Mouse (Mus musculus): Measurements from ENCODE around the gene Tfip11.
A peak's percentile ranks its signal among the peaks of the same experiment; 100 is the strongest.

Gene Tfip11

DNA sequence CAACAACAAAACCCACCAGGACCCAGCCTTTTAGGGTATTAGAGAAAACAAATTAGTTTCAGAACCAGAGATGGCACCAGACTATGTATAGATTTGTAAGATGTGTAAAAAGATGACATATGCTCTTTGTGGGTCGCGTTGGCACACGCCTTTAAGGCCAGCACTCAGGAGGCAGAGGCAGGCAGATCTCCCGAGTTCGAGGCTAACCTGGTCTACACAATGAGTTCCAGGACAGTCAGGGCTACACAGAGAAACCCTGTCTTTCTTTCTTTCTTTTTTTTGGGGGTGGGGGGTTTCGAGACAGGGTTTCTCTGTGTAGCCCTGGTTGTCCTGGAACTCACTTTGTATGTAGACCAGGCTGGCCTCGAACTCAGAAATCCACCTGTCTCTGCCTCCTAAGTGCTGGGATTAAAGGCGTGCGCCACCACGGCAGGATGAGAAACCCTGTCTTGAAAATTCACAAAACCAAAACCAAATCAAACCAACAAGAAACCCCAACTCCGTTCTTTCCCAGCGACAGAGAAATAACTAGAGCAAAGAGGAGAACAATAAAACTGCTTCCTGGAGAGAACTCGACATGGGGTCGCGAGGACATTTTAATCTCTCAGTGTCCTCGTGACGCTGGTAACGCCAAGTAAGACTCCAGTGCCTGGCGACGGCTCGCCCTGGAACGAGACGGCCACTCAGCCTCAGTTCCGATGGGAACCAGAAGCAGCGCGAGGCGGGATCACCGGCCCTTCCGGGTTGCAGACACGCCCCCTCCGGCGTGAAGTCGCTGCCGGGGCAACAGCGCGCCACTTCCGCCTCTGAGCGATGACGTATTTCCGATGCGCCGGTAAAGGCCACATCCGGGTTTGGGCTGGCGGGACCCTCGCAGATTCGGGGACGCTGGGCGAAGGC is at the start of gene Tfip11:
Gene Tfip11, plus strand, starts transcription at position 813 of the 900 bp plus-strand sequence.
- DNase-seq (ENCODE audit: low read depth, low spot score) = peak; percentile 92

DNA sequence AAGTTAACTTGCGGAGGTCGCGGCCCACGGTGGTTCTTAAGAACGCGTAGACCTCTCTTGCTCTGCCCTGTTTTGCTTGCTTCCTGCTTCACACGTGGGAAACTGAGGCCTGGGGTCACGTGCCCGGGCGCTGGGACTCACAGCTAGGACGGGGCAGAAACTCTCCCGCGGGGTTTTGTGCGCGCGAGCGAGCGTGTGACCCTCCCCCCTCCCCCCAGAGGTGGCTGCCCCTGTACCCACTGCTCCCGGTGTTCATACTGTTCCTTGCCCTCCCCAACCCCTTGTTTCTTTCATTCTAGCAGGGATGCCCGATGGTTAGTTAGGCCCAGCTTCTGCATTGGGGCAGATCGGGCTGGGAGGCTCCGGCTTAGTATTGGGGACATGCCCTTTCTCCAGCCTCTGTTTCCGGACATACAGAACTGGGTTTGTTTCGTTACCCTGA is 49.2 kb upstream of the Tfip11 start:
- DNase-seq (ENCODE audit: low read depth, low spot score) = no peak

DNA sequence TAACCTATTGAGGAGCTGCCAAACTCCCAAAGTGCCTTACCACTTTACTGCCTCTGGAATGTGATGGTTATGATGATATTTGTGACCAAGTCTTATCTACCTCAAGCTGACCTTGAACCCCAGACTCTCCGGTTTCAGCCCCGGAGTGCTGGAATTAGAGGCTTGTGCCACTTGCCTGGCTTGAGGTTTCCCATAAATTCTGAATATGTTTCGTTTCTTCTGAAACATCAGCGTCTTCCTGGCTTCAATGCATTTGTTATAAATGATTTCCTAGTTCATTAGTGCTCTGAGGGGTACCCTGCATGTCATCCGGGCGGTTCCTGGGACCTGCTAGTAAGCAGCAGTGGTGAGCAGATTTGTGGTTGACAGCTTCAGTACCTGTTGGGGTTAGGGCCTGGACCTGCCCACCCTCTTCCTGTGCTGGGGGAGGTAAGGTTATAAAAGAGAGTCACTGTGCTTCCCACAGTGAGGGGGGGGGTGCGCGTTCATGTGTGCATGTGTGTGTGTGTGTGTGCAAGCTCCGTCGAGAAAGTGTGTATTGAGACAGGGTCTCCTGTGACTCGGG is 48.2 kb upstream of the Tfip11 start:
- no peak for DNase-seq (ENCODE audit: low read depth, low spot score)

DNA sequence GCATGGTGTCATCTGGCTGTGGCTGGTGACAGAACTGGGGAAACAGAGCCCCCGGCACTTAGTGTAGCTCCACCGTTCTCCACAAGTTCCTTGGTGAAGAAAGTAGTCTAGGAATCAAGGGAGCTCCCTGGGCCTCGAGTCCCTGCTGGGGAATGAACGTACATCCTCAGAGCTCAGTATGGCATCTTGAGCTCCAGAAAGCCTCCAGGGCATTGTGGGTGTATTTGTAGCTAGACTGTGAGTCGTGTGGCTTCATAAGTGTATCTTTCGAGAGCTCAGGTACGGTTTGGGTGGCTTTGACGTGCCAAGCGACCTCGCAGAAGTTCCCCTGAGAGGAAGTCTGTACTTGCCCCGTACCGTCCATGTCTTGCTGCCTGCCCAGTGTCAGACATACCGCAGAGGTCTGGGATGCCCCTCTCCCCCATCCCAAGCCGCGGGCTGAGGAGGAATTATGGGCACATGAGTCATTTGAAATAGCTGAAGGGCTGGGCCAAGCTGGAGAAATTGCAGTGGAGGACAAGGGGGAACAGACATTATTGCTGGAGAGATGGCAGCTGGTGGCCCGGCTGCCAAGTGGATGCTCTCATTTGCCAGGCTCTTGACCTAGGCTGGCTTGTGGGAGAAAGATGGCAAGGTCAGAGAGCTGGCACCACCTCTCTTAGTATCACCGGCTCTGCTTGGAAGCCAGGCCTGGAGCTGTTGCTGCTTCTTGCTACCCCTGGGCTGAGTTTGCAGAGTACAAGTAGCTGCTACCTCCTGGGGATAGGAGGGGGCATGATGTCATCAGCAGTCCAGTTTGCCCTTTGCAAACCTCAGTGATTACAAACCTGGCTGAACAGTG is 46.8 kb upstream of the Tfip11 start:
- DNase-seq (ENCODE audit: low read depth, low spot score) = no peak

DNA sequence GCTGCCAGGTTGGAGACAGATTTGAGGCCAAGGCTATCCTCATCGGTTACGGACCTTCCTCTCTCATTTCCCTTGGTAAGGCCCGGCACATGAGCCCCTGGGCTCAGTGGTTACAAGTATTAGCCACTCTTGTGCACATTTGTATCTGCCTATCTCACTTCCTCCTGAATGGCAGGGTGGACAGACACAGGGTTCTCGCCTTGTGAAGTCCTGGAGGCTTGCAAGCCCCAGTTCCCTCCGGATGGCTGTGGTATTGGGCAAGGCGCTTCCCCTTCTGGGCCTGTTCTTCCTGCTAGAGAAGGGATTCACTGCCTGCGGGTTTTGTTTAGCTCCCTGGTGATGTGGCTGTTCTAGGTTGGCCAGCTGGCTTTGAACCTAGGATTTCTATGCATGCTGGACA is 46.0 kb upstream of the Tfip11 start:
- DNase-seq (ENCODE audit: low read depth, low spot score) = no peak

DNA sequence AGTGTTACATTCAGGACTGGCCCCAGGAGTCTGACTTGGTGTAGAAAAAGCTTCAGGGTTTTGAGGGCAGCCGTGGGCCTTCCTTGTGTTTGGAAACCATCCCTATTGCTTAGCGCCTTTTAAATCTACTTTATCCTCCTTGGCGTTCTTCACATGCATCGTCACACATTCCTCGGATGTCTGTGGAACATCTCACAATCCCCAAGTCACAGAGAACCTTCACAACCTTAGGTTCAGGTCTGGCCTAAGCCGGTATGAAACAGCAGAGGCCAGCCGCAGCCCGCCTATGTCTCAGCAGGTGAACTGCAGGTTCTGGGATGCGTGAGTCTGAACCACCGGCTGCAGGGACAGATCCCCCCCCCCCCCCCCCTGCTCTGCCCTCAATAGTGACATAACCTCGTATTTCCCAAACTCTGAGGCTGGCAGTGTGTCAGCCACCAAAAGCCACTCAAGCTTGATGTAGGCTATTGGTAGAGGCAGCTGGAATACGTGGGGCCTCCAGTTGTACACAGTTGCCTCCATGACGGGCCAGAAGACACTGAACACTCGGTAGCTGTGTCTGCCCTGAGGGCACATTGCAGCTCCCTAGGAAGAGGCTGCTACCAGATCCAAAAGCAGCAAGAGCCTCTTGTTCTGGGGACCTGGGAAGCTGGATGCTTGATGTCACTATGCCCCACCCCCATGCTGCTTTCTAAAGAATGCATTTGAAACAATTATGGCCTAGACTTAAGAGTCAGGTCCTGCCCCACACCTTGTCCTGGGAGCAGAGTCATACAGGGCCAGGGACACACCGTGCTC is 45.1 kb upstream of the Tfip11 start:
- DNase-seq (ENCODE audit: low read depth, low spot score) = no peak

DNA sequence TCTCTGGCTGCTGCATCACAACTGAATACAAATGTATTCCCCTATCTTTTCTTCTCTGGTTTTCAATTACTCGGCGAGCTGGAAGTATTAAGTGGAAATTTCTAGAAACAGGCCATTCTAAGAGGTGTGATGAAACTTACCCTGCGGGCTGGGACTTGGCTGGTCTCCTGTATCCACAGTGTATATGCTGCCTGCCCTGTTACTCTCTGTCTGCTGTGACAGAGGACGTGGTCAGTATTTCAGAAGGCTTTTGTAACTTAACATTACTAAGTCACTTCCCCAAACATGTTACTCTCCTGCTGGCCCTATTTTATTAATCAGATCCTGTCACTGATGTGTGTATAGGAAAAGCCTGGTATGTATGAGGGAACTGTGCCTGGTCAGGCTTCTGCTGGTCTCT is 44.5 kb upstream of the Tfip11 start:
- DNase-seq (ENCODE audit: low read depth, low spot score) = no peak

DNA sequence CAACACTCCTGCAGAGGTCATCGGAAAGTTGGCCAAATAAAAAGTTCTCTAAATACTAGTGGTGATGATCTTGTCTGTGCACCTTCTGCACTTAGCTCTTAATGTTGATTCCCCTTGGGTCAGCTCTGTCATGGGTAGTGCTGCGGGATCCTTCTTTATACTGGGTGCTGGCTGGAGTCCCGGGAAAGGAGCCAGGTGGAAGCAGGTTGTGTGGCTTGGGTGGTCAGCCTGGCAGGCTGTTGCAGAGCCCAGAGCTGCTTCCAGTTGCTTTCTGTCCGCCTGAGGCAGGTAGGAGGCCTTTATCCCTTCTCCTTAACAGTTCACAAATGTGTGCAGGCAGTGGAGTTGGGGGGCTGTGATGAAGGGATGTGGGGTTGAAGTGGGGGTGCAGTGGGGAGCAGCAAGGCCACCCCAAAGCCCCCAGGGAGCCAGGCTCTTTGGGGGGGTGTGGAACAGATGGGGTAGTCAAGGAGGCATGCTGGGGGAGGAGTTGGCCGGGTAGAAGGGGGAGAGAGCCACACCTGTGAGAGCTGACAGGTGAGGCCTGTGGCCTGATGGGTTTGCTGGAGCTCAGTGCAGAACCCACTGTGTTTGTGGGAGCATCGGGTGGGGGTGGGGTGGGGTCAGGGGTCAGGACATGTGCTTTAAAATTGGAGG is 43.9 kb upstream of the Tfip11 start:
- no peak for DNase-seq (ENCODE audit: low read depth, low spot score)

DNA sequence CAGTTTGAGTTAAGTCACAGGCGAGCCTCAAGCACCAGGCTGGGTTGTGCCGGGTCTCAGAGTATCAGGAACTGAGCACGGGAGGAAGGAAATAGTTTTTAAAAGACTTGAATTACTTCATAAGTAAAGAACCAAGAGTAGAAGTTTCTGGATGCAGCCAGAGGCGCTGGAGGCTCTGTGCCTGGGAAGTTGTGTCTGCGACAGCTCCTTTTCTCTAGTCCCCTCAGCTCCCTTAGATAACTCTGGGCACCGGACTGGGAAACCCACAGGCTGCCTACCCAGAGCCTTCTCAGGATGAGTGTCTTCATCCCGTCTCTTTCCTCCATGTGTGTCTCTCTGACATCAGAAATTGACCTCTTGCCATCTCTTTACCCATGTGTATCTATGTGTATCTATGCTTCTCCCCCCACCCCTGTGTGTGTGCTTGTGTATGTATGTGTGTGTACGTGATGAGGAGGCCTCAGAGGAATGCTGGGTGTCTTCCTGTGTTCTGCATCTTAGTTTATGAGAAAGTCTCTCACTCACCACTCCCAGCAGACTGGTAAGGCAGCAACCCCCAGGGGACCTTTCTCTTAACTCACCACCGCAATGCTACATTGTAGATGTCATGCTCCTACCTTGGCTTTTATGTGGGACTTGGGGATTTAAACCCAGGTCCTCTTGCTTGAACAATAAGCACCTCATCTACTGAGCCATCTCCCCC is 43.2 kb upstream of the Tfip11 start:
- DNase-seq (ENCODE audit: low read depth, low spot score) = no peak

DNA sequence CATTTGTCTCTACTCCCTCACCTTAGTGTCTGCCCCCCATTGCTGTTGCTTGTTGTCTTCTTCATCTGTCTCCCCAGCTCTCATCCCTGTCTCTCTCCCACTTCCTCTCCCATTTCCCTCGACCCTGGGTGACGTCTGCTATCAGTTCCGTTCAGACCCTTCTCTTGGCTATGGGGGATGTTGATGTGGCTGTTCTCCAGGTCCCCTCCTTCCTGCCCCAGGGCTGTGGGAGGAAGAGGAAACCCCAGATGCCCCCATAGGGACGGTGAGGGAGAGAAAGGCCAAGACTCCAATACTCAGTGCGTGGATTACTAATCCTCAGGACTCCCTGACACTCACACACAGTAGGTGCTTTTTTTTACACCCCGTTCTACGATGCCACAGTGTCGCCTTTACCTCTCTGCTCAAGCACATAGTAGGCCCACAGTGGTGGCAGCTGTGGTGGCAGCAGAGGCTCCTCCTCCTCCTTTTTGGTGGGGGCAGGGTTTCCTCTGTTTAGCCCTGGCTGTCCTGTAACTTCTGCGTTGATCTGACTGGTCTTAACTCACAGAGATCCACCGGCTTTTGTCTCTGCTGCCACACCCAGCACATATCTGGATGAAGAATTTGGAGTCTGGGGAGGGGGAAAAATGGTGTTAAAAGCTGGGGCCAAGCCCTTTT is 42.5 kb upstream of the Tfip11 start:
- DNase-seq (ENCODE audit: low read depth, low spot score) = no peak

DNA sequence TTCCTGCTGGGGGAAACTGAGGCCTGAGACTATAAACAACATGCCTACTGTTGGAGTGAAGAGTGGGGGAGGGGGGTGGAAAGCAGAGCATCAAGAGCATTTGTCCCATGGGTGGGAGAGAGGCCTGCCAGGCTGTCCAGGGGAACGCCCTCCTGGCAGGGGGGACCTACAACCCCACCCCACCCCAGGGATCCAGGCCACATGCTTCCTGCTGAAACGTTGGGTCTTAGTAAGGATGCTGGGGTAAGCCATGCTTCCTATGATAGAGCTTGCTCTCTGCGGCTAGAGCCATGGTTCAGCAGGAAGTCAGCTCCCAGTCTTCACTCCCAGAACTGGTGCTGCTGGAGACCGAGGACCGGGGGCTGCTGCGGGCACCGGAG is 42.0 kb upstream of the Tfip11 start:
- no peak for DNase-seq (ENCODE audit: low read depth, low spot score)

DNA sequence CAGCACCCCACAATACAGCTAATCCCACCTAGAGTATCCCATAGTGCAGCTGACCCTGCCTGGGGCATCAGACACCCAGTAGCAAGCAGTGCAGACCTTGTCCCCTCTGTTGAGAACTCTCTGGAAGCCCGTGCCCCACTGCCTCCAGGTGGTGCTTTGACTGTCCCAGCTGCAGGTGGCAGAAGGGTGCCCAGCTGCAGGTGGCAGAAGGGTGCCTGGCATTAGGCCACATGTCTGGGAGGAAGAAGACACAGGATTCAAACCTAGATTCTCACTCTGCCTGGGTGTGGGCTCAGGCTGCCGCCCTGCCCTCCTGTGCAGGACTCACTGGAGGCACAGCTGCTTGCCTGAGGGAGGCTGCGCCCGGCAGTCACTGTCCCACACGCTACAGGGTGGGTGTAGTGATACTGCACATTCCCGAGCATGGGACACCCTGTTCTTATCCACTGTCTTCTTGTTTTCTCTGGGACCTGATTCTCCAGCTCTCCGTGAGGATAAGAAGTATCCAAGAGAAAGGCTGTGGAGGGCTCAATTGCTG is 40.5 kb upstream of the Tfip11 start:
- no peak for DNase-seq (ENCODE audit: low read depth, low spot score)

DNA sequence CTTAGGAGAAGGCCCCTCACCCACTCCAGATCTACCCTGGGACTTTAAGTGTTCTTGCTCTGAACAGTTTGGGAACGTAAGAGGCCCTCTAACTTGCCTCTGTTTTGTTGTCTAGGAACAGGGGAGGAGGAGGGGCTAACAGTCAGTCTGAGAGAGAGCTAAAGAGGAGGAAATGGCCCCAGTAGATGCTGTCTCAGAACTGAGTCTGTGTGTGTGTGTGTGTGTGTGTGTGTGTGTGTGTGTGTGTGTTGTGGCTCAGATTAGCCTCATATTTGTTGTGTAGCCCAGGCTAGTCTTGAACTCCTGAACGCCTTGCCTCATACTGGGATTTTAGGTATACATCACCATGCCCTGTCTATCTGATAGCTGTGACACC is 39.6 kb upstream of the Tfip11 start:
- no peak for DNase-seq (ENCODE audit: low read depth, low spot score)

DNA sequence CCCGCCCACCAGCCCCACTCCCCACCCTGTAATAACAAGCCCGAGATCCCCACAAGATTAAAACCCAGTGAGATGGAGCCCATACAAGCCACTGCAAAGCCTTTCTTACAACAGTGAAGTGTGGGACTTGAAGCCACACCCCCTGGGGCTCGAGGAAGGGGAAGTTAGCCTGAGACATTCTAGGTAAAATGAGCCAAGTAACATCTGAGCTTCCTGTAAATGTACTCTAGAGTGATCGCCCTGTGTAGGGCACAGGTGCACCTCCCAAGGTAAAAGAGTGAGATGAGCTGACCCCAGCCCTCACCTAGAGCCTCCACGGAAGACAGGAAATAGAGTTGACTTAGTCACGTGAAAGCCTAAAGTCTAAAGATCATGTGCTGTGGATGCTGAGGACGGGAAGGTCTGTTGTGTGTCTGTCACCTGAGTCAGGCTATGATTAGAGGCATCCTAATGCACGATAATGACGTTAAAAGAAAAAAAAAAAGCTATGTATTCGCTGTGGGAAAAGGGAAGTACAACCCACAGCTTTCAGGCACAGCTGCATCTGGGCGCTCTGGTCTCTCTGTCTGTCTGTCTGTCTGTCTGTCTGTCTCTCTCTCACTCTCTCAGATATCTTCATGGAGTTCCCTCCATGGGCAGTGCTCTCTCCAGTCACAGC is 39.0 kb upstream of the Tfip11 start:
- DNase-seq (ENCODE audit: low read depth, low spot score) = no peak

DNA sequence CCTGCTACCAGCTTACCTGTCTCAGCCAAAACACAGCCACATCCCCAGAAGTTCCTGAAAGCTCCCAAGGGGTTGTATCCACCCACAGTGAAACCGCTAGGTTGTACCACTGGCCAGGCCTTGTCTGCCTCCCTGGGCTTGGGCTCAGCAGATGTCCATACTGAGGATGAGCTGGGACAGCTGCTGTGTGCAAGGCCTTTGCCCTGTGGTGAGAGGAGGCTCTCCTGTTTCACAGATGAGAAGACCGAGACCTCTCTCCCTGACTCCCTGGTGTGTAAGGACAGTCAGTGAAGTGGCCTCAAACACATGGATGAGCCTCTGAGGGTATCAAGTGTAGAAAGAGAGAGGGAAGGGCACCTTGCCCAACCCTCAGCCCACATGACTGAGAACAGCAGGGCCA is 38.5 kb upstream of the Tfip11 start:
- DNase-seq (ENCODE audit: low read depth, low spot score) = no peak

DNA sequence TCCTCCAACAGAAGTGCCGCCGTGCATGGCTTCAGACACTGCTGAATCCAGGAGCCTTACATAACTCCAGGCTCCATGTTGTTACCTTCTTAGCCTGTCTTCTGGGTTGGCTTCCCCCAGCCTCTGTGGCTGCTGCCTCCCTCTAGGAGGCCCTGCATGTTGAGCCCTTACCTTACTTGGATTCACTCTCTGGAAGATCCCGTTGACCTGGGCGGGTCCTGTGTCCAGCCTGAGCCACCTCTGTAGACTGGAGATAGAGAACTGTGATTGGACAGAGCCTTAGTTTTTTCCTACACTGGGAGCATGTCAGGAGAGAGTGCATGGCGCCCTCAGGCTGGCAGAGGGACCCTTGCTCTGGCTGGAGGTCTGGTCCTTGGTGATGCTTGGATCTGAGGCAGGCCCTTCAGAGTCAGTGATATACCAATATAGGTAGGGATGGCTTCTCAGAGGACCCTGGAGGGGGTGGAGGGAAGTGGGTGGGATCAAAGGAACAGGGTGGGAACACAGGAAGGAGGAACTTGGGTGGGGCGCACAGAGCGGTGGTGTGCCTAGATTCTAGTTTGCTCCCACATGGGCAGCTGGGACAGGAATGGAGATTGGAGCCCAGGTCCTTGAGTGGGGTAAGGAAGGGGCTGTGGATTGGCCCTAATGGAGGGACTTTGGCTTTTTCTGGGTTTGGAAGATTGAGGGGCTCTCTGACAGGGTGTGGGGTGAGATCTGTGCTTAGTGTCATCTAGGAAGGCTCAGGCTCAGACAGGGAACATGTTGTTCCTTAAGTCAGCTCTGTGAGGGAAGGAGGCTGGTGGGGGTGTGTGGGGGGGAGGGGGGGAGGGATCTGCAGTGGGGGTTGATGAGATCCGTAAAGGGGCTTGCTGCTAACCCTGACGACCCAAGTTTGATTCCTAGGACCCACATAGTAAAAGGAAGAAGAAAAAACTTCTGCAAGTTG is 37.7 kb upstream of the Tfip11 start:
- no peak for DNase-seq (ENCODE audit: low read depth, low spot score)

DNA sequence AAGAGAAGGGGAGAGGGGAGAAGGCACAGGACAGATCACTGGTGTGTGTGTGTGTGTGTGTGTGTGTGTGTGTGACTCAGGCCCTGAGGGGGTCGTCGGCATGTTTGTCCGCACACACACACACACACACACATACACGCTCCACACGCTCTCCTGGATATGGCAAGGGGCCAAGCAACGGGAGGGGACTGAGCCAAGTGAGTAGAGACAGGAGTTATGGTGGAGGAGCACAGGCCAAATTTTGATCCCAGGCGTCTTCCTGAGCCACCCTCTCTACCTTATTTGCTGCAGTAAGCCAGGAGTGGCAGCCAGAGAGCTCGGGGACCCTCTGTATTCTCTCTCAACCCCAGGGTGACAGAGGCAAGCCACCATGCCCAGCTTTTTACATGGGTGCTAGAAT is 36.9 kb upstream of the Tfip11 start:
- no peak for DNase-seq (ENCODE audit: low read depth, low spot score)
